Mouse (Mus musculus) thymus, postnatal 4 days (tissue): ENCODE results near the gene Nsmce3.

Experiments
- DNase-seq: peaks from one replicate; pipeline ENCODE4 v3.0.0; 2021

Gene Nsmce3

GRCm38 (mm10) chr7:64856526-64857082 lies 16.2 kb downstream of the Nsmce3 start:
- DNase-seq, result no peak

GRCm38 (mm10) chr7:64855976-64856375 lies 16.8 kb downstream of the Nsmce3 start:
- no peak for DNase-seq

GRCm38 (mm10) chr7:64855389-64855927 lies 17.3 kb downstream of the Nsmce3 start:
- DNase-seq, result no peak

DNA sequence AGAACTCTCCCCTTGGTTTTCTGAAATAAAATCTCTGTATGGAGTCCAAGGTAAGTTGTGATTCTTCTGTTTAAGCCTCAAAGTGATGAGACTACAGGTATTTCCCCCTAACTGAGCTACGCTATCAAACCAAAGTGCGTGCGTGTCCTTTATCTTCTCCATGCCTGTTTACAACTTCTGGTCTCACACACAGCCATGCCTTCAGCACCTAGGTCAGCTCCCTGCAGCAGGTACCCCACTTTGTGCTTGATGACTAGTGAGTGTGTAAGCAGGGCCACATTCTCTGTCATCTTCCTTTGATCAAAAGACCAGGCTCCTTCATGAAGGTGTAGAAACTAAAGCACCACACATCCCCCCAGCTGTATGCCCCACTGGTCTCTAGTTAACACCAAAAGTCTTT lies 22.0 kb downstream of the Nsmce3 start:
- peak; percentile 71 for DNase-seq

DNA sequence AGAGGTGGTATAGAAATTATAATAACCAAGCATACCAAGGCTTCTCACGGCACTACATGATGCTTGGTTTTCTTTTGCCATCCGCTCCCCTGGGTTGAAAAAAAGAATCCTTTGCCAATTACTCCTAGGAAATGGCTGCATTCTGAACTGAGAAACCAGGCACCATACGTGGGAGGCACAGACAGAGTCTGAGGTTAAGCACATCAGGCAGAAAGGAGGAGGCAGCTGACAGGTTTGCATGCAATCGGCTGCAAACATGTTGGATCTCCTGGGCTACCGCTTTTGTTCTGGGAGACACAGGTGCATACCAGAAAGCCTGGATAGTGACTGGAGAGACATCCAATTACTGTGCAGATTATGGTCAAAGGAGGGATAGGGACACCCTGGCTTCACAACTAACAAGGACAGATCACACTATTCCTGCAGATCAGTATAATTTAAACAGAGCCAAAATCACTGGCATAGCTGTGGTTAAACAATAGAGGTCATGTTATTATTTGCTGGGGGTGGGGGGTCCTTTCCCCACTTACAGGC lies 25.4 kb downstream of the Nsmce3 start:
- no peak for DNase-seq

- no peak for DNase-seq
These were observed 26.7 kb downstream of the Nsmce3 start for GRCm38 (mm10) chr7:64846061-64846460.

GRCm38 (mm10) chr7:64840946-64841659 lies 31.7 kb downstream of the Nsmce3 start:
- no peak for DNase-seq

DNA sequence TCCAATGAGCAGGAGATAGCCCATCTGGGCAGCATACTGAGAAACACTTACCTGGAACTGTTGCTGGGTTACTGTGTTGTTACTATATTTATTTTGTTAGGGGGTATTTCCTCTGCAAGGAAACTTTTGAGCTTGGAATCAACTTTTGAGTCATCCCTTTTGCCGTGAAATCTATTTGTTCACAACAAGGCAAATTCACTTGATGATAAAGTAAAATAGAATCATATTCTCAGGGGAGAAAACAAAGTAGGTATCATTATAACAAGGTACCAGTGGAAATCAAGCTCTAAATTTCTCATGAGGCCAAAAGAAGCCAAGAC lies 32.3 kb downstream of the Nsmce3 start:
- no peak for DNase-seq

DNA sequence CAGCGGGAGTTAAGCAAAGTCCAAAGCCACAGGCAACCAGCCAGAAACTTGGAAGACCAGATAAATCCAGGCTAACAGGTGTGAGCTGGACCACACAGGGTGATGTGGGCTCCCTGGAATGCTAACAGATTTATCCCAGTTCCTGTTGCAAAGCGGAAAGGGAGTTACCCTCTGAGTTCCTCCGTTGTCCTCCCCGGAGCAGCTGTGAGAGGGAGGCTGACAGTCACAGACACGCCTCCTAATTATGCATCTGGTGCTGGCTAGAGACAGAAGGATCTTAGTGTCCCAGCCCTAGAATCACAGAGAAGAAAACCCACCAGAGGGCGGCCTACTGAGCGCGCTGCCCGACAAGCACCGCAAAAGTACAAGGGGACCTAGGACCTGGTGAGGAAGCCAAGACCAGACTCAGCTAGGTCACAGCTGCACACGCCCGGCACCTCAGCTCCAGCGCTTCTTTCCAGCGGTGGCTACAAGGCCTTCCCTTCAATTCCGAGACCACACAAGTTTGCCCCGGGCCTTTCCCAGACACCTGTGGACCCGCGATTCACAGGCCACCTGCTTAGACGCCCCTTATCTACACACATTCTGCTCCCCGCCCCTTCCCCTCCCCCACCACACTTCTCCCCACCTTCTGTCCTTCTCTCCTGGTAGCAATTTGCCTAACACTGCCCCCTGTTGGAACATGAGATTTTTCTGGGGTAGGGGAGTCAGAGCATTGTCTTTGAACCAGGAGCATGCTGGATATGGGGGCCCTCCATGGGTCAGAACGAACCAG lies 32.8 kb downstream of the Nsmce3 start:
- peak; percentile 50 for DNase-seq

DNA sequence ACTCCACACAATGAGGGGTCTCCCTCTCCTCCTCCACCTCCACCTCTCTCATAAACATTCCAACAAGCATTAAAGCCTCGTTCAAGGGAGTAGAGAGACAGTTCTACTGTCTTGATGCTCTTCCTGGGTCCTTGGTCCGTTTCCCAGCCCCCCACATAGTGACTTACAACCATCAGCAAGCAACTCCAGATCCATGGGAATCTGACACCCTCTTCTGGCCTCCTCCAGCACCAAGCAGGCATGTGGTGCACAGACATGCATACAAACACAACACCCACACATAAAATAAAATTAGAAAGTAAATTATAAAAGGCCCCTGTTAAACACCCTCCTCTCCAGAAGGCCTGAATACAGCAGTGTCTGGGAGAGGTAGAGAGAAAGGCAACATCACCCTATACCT lies 33.5 kb downstream of the Nsmce3 start:
- DNase-seq, result no peak

DNA sequence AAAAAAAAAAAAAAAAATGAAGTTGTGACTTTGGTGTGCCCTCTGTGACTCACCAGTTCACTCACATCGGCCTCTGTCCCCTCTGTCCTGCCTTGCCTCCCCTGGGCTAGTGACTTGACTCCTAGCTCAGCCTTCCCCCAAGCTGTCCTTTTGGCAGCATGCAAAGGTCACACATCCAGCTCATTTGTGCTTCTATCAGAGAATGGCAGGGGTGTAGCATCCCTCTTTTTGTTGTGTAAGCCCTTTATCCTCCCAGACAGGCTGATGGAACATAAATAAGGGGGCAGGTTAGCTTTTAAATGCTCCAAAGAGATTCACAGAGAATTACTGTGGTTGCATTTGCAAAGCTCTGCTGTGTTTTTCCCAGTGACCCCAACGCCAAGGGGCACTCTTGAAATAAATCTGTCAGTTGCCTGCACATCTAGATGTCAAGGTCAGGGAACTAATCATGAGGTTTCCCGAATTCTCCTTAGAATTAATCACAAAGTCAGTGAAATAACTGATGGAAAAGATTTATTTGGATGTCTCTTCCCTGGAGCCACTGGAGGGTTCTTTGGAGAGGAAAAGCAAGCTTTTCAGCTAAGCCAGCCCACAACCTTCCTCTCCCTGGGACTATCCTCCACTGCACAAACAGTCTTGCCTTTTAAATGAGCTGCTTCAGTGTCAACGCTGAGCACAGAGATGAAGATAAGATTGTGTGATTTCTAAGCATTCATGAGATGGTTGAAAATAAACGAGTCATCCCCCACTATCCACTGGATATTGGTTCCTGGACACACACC lies 42.4 kb downstream of the Nsmce3 start:
- no peak for DNase-seq

DNA sequence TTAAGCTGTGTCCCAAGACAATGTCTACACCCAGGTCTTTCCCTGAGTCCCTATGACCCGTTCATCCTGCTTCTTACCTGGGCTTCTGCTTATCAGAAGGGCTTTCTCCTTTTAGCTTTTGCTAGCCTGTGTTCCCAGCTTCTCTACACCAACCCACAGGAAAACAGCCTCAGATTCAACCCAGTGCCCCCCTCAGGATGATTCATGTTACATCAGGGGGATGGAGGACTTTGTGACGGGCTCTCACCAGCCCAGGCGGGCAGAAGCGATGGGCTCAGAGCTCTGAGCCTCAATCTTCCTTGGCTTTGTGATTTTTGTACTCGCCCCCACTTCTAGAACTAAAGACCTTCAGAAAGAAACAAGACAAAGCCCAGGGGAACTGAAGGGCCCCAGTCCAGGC lies 51.7 kb downstream of the Nsmce3 start:
- no peak for DNase-seq

DNA sequence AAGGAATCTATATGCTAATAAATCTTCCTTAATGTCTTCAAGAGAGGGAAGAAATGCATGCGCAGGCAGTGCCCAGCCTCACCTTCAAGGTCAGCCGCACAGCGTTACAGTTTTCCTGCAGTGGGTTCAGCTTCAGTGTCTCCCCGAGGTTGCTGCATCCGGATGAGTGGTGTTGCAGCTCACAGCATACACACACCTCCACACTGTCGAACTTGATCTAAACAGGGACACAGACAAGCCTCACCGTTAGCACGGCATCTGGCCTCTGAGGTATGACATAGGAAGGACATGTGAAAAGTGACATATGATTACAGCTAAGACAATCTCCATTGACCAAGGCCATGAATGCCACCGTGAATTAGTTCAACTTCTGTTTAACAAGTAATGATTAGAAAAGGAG lies 53.1 kb downstream of the Nsmce3 start:
- no peak for DNase-seq
